Mouse (Mus musculus) thymus, adult 2 months (tissue): ENCODE measurements at regions not wholly inside any gene's neighbourhood (a gene's known extent, or its start where the extent isn't known, plus 50 kb on each side); places are given as distances from the start of the nearest gene placed in this dataset.

ENCODE experiments used
- CTCF ChIP-seq: fragments of 200-500 bp; IDR thresholded peaks from 2 replicates; pipeline ENCODE4 v1.5.1; 2012; ENCODE audit warnings: mild to moderate bottlenecking, control low read depth, low read length, moderate library complexity, borderline replicate concordance; ENCODE audit not compliant: control insufficient read depth, poor library complexity, insufficient read depth; ENCODE audit errors: extremely low read depth
- POLR2A ChIP-seq: fragments of 200-500 bp; IDR thresholded peaks from 2 replicates; pipeline ENCODE4 v1.6.1; 2012; ENCODE audit warnings: mild to moderate bottlenecking, low read length, control low read depth, moderate library complexity; ENCODE audit not compliant: control insufficient read depth, poor library complexity, insufficient read depth; ENCODE audit errors: extremely low read depth

- TF ChIP-seq CTCF = no peak
- no peak for TF ChIP-seq POLR2A
These were observed 100.5 kb upstream of the Arntl start for GRCm38 (mm10) chr7:113106731-113107130.
